Mouse (Mus musculus): ENCODE results near the gene Tmem177.

Tmem177 gene

DNA sequence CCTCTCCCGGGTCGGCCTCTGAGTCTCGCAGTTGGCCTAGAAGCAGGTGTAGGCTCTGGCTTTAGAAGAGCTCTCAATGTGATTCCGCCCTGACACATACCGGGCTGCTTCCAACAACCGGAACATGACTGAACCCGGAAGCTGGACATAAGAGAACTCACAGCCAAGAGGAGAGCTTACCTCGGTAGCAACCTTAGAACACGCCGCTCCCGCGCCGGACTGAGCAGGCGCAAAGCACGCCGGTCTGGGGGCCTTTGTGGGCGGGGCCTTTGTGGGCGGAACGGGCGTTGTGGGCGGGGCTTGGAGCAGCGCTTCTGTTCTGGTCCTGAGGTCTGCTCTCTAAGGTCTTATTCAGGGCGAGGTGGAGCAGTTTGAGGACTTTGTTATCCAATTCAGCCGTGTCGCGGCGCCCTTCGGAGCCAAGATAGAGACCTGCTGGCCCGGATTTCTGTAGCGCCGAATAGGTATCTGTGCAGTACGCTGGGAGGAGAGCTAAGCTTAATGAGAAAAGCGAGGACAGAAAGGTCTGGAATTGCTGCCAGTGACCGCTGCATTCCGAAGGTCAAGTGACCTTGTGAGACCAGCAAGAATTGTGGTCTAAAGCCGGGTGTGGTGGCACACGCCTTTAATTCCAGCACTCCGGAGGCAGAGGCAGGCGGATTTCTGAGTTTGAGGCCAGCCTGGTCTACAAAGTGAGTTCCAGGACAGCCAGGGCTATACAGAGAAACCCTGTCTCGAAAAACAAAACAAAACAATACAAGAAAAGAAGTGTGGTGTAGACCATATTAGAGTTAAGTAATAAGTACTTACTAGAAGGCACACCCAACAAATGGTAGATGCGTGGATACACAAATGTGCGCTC is at the start of gene Tmem177:
Gene Tmem177, minus strand, starts transcription at position 256 of the 862 bp plus-strand sequence.
- peak; percentile 95 for DNase-seq (ENCODE audit: low read depth, low spot score)

DNA sequence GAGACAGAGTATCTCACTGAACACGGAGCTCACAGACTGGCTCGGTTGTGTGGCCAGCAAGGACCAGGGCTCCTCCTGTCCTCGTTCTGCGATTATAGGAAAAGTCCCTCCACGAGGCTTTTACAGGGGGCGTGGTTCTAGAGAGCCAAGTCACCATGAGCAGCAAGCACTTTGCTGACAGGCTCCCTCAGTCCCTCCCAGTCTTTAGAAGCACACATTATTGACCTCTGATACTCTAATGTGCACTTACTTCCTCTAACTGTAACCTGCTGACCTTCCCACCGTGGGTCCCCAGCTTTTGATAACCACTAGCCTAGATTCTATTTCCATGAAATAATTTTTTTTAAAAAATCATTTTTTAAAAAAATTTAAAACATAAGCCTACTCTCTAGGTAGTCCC is 46.9 kb upstream of the Tmem177 start:
- DNase-seq (ENCODE audit: low read depth, low spot score) = no peak

DNA sequence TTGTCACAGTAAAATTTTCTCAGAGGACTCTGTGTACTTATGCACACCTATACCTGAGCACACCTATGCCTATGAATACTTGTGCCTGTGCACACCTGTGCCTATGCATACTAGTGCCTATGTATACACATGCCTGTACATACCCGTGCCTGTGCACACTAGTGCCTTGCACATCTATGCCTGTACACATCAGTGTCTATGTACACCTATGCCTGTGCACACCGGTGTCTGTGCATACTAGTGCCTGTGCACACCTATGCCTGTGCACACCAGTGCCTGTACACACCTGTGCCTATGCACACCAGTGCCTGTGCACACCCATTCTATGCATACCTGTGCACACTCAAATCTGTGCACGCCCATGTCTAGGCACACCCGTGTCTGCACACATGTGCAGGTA is 46.5 kb upstream of the Tmem177 start:
- no peak for DNase-seq (ENCODE audit: low read depth, low spot score)

DNA sequence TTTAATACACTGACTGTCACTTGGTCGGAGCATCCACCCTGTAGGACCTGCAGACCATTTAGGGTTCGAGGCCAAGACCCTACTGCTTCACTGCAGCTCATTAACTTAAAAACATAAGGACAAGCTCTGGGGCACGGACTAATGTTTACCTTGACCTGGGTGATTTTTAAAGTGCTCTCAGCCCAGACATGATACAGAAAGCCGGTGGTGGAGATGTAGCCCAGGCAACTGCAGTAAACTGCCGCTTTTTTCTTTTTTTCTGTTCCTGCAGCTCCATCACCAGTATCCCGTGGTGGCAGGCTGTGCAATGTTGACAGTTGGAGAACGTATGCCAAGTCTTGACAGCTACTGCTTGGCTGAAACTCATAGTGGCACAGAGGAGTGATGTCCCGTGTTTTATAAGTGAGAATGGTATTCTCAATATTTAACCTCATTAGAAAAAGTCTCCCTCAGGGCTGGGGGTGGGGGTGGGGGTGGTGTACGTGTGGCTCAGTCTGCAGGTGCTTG is 44.8 kb upstream of the Tmem177 start:
- peak; percentile 68 for DNase-seq (ENCODE audit: low read depth, low spot score)

DNA sequence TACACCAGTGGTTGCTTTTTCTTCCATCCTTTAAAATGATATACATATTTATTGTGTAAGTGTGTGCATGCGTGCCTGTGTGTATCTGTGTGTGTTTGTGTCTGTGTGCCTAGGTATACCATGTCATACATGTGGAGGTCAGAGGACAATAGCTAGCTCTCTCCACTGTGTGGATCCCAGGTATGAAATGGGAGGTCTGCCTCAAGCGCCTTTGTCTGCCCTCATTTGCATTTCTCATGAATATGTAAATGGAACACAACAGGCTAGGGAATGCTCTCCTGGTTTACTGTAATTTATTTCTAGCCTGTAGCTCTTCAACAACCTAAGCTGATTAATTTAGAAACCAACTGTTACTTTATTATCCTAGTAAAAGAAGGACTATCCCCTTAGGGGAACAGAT is 41.7 kb upstream of the Tmem177 start:
- no peak for DNase-seq (ENCODE audit: low read depth, low spot score)

DNA sequence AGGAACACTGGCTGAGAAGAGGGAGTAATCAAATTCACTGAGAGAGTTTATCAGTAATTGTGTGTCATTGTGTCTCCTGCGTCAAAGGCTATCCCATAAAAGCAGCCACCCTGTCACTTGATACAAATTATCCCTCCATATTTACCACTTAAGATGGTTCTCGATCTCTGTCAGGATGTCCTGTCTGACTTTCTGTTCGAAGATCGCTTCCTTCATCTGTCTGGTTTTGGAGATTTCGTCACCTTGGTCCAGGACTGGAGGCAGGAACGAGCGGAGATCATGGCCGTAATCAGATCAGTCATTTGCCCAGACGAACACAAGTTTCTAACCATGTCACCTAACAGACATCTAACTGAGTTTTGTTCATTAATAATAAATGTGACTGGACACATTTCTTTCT is 40.4 kb upstream of the Tmem177 start:
- no peak for DNase-seq (ENCODE audit: low read depth, low spot score)

DNA sequence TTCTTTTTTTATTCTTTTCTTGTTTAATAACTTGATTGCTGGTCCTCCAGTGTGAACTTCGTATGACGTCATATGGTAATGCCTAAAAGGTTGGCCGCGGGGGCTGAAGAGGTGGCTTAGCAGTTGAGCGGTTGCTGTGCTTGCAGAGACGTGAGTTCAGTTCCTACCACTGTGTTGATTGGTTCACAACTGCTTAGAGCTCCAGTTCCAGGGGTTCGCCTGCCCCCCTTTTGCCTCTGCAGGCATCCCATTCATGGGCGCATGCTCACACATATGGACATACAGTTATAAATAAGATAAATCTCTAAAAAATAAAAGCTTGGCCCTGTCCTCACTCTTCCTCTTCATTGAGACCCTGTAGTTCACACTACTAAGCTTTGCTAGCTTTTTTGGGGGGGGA is 37.1 kb upstream of the Tmem177 start:
- DNase-seq (ENCODE audit: low read depth, low spot score) = no peak

DNA sequence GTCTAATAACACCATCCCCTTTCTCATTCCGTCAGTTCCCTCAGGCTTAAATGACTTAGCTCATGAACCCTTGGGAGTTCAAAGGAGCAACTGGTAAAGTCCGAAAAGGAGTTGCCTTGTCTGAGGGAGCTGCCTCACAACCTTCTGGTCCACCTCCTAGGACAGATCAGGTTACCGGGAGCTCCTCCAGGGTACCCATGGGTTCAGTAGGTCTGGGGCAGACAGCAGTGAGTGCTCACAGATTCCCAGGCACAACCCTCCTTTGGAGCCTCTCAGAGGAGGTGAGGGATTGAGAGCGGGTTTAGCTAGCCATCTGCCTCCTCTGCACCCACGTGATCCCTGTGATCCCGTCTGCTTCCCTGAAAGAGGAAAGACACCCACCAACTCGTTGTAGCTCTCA is 23.9 kb upstream of the Tmem177 start:
- peak; percentile 24 for DNase-seq (ENCODE audit: low read depth, low spot score)

DNA sequence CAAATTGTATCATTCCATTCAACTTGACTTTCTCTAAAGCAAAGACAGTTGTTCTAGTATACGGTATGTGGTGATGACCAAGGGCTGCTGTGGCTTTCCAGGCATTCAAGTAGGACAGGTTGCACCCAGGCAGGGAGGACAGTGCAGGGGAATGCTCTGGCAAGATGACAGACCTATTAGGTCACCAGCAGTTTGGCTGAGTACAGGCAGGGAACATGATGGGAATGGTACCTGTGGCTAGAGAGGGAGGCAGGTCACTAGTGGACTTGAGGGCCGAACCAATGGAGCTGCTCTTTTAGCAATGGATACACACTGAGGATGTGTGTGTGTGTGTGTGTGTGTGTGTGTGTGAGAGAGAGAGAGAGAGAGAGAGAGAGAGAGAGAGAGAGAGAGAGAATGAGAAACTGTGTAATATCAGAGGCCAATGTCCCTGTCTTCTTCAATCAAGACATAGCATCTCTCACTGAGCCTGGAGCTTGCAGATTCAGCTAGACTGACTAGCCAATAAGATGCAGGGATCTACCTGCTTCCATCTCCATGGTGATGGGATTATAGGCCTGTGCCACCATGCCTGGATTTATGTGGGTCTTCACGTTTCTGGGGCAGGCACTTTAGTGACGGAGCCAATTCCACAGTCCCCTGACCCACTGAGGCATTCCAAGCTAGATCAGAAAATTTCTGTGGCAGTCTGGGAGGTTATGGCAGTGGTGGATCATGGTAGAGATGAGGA is 18.6 kb upstream of the Tmem177 start:
- no peak for DNase-seq (ENCODE audit: low read depth, low spot score)

DNA sequence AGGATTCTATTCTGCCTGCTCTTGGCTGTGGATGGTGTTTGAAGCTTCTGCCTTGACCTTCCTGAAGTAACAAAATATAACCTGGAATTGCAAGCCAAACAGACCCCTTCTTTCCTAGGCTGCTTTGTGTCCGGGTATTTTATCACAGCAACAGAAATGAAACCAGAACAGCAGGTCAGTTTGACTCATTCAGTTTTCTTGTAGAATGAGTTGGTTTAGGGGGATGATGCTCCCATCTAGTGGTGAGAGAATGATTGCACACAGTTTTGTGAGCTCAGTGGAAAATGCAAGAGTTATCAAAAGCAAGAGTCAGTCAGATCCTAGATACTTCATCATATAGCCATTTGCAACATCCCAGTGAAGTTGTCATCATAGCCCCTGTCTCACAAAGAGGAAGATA is 16.7 kb upstream of the Tmem177 start:
- peak; percentile 81 for DNase-seq (ENCODE audit: low read depth, low spot score)

DNA sequence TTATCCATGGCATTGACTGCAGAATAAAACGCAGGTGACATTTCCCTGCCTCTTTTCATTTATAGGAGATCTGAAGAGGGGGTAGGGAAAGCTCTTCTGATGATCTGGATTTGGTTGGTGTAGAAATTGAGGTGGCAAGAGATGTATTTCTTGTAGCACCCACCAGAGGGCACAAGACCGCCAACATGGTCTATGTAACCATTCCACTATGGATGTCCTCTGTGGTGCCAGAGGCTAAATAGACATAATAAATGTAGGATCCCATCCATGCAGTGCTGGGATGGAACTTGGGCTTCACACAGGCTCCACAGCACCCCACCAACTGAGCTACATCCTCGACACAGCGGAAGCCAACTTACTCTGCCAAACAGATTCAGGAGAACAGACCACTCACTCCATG is 6.3 kb upstream of the Tmem177 start:
- no peak for DNase-seq (ENCODE audit: low read depth, low spot score)

DNA sequence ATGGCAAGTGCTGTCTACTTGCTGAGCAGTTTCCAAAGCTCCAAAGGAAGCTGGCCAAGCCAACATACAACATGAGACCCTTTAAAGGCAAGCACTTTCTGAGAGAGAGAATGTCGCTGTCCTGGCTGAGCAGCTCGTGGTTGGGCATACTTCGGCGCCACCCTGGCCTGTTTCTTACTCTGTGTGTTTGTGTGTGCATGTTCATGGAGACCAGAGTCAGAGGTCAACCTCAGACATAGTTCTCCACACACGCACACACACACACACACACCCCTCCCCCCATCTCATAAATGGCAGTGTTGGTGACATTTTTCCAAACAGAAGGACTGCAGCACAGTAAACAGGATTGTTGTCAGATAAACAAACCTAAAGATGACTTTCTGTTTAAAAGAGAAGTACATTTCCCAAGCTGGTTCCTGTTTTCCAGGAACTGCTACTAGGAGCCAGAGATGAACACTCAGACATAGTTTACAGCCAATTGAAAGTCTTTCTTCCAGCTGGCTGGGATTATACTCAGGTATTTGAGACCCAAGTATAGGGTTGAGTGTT is 3.9 kb upstream of the Tmem177 start:
- DNase-seq (ENCODE audit: low read depth, low spot score) = no peak

DNA sequence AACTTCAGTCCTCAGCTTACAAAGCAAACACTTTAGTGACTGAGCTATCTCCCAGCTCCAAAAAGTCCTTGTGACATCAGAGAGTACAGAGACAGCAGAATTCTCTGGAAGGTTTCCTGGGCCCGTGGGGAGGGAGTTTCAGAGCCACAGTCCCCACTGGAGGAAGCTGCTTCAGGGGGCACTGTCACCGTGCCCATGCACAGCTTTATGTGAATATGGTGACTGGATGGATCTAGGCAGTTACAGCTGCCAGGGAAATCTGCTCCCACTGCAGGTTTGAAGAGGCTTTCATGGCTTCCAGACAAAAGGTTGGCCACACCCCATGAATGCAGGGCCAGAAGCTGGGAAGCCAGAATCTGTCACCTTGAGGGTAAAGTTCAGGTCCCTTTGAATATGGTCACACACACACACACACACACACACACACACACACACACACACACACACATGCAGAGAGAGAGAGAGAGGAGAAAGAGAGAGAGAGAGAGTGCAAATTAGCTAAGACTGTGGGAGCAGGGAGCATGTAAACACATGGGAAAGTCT is 5.7 kb downstream of the Tmem177 start:
- no peak for DNase-seq (ENCODE audit: low read depth, low spot score)

DNA sequence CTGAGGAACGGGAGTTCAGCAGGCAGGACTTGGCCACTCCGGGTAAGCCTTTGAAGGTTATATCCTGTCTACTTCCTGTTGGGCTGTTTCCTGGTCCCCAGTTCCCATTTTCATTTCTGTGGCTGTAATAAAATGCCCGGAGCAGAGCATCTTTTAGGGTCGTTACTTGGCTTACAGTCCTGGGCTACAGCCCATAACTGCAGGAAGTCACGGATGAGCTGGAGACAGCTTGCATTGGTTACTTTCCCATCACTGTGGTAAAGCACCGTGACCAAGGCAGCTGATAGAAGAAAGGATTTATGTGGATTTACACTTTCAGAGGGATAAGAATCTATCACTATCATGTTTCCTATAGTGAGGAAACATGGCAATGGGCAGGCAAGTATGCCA is 9.8 kb downstream of the Tmem177 start:
- DNase-seq (ENCODE audit: low read depth, low spot score) = no peak

DNA sequence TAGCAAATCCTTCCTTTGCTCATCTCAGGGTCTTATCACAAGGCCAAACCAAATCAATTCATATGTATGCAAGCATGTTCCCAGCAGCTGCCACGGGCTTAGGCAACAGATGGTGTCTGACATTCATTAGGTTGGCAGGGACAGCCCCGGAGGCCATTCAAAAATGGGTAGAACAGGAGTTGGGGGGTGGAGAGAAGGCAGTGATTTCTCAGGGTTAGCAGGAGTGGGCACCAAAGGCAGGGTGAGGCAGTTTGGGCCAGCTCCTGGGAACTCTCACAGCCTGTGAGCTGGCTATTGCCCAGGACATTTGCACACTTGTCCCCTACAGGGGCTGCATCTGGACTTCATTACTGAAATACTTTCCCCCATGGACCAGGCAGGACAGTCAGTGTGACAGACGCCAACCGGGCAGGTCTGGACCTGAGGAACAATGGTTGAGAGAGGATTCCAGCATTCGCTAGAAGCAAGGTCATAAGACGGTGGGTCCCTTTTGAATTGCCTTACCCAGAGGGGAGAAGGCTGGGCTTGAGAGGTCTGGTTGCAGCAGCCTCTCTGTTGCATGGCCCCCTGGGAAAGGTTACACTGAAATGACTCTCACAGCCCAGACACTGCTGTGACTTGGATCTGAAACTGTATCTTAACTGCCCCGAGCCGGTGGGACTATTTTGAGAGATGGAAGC is 10.3 kb downstream of the Tmem177 start:
- peak; percentile 86 for DNase-seq (ENCODE audit: low read depth, low spot score)

DNA sequence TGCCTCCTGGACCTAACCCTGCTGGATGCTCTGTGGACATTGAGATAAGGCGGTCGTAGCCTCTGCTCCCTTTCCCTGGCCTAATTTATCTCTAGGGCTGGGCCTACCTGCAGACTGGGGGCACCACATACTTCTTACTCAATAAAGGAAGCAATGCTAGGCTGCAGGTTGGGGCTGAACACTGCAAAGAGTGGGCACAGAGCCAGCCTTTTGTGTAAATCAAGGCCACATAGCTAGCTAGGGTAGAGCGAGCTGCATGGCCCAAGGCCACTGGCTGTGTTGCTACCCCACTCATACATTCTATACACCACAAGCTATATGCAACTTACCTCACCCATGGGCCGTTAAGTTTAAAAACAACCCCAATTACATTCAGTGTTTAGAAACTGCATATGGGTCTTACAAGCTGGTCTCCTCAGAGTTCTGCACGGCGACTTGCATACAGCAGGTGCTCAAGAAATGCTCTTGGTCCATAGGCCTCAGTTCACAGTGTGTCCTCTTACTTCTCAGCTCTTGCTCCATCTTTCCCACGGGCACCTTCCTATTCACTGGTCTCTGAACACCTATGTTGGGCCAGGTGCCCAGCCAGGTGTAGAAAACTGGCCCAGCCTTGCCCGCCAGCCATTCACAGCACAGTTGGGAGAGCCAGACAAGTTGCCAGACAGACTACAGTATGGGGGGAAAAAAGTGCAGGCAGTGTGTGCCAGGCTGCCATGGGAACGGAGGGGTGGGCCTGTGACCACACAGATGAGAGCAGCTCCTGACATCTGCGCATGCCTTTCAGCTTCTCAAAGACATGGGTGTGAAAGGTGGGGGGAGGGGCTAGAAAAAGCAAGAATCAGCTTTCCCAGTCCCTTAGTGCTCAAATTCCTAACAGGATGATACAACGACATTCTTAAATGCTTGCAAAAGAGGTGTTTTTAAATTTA is 13.5 kb downstream of the Tmem177 start:
- DNase-seq (ENCODE audit: low read depth, low spot score) = peak; percentile 72

DNA sequence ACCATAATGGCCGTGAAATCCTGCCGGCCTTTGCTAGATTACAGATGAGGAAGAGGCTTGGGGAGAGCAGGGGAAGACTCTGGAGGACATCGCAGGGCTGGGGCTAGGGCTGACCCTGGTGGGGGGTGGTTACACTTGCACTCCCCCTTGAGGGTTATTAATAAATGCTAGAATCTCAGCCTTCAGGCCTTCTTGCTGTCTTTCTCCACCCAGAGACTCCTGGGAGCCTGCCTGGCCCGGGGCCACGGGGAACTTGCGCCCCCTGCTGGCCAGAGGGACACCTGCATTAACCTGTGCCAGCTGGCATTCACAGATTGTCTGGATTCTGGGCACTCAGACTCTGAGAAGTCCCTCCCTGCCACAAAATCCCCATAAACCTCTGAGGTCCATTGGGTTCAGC is 18.1 kb downstream of the Tmem177 start:
- peak; percentile 80 for DNase-seq (ENCODE audit: low read depth, low spot score)

DNA sequence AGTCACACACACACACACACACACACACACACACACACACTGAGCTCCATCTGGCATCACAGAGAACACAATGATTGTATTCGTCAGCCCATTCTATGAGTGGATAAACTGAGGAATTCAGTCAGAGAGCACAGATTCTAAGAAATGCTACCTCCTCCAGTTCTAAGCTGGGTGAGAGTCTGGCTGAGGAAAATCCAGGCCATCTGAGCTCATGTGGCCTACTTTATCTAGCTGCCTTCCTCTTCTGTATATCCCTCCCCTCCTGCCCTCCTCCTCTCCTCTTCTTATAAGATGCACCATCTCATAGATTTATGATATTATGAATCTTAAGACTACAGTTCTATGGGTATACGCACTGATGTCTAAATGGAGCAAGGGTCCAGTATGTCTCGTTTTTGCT is 19.4 kb downstream of the Tmem177 start:
- DNase-seq (ENCODE audit: low read depth, low spot score) = peak; percentile 66

DNA sequence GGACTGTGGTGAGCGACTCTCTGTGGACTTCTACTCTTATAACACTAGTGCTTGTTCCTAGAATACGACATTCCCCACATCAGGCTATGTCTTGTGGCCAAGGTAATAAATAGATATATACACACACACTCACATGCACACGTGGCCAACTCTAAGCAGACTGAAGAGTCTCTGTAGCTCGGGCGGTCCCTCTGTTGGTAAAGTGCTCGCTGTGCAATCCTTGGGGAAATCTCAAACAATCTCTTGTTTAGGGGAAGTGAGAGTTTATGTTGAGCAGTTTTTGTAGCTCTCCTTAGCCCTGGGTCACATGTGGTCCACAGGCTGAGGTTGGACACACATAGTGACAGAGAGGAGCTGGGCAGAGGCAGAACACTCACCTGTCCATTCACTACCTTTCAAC is 20.1 kb downstream of the Tmem177 start:
- no peak for DNase-seq (ENCODE audit: low read depth, low spot score)

DNA sequence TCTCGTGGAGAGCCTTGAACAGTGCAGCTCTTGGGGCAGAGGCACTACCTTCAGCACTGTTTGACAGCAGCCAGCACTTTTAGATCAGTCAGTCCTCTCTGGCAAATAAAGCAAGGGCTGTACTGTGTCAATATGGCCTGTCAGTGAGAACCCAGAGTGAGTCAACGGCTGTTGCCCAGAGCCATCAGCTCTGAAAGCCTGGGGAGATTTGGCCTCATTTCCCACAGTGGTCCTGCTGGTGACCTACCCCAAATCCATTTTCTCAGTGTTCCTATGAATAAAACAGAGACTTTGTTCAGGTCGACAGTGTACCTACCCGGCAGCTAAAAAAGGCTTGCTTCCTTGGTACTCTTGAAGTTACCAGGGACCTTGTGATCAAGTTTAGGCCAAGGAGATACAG is 21.1 kb downstream of the Tmem177 start:
- DNase-seq (ENCODE audit: low read depth, low spot score) = peak; percentile 66

DNA sequence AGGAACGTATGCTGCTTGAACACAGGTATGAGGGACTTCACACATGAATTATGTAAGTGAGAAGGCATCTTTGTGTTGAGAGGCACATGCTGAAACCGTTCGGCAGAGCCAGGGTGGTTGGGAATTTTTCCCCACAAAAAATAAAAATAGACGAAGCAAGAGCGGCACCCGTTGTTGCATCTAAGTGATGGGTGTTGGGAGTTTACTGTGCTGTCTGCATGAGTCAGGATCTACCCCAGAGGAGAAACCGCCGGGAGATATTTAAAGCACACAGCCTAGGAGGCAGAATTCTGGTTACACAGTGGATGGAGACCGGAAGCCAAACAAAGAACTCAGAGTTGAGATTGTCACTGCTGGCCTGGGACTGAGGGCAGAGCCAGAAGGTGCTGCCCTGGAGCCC is 21.9 kb downstream of the Tmem177 start:
- peak; percentile 87 for DNase-seq (ENCODE audit: low read depth, low spot score)

Measured in brain, adult 2 months (tissue).